Mouse (Mus musculus) activated CD4-positive, CD25-positive, alpha-beta regulatory T cell (primary cell): ENCODE data around the gene Mrnip. TPM values are rescaled to one million over a fixed set of nuclear protein-coding genes. Genes with fewer than 3 reads are reported as not detected.

Source experiments
- polyA plus RNA-seq, 2 experiments: library from polyadenylated mRNA; unstranded; fragments of 100-300 nt; shearing (Covaris generic); gene quantifications; one replicate each; pipeline ENCODE4 v1.2.1; 2017

Mrnip gene
- 1 to 10 TPM; 3.5 to 9.0 TPM for polyA plus RNA-seq

DNA sequence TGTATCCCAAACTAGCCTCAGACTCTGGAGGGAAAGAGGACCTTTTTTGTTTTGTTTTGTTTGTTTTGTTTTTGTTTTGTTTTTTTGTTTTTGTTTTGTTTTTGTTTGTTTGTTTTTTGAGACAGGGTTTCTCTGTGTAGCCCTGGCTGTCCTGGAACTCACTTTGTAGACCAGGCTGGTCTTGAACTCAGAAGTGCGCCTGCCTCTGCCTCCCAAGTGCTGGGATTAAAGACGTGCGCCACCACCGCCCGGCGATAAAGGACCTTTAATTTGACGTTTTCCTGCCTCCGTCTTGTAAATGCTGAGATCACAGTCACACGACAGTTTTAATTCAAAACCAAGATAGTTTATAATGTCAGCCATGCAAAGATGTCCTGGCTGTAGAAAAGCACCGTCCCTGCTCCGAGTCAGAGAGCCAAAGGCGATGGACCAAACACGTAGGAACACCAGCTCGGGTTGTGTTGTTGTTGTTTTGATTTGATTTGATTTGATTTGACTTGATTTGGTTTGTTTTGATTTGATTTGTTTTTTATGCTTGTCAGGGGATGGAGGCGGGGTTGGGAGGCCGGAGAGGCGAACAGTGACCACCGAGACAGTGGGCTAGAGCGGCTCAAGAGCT lies at the start of gene Mrnip:
Gene Mrnip (plus strand): TSS at position 334 of the 619 bp plus-strand sequence.

DNA sequence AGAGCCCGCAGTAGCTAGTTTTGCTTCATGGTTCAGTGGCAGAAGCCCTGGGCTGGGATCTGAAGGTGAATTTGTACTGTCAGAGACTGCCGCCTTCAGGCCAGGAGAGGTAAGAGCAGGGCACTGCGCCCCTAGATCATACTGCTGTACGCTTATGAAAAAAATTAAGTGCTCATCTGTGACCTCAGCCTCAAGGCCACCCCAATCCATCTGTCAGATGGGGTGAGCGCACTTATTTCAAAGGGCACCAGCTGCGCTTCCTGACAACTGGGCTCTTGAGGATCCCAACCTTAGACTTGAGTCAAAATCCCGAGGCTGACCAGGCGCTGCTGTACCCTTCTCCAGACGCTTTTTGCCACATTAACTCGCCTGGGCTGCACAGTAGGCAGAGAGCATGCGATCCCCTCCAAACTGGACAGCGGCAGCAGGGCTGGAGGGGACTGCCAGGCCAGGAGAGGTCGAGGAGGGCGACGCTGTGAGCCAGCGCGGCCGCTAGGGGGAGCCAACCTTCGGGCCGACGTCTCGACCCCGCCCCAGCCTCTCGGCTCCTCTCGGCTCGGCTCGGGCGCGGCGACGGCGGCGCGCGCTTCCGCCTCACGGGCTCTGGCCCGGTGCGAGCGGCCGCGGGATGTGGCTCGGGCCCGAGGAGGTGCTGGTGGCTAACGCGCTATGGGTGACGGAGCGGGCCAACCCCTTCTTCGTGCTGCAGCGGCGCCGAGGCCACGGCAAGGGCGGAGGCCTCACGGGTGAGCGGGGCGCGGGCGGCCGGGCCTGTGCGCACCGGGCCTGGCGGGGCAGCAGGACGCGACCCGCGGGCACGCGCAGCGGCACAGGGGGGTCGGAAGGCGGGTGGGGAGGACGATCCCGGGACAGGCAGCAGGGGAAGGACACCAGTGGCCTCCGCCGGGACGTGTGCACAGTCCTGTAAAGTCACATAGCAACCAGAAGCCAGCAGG lies 43.2 kb upstream of the Mrnip start, which contains the start of gene Tbc1d9b:
Gene Tbc1d9b (plus strand): TSS at position 586 of the 956 bp plus-strand sequence.

DNA sequence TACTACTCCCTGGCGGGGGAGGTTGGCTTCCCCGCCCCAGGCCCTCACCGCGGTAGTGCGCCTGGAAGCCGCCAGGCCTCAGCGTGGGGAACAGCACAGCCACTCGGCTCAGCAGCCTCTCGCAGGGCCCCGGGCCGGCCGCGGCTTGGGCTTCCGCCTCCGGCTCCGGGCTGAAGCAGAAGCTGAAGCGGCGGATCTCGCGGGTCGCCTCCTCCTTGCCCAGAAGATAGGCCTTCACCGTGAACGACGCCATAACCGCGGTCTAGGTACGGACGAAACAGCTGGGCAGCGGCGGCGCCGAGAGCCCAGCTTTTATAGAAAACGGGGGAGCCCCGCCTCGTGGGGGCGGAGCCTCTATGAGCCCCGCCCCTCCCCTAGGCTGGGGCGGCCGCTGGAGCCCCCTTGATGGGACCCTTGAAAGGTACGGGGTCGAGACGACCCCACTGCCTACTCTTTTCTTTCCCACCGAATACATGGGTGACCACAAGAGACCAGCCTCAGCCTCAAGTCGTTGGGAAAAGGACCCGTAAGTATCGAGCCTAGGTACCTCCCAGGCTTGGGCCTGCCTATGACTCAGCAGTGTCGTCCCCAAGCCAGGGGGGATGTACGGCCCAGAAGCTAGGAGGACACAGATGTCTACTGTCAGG lies 36.4 kb downstream of the Mrnip start, which contains the start of the genes Sqstm1 and Mgat4b:
Gene Sqstm1 (minus strand): TSS at position 323 of the 647 bp plus-strand sequence.
Gene Mgat4b (plus strand): TSS at position 386 of the 647 bp plus-strand sequence.

DNA sequence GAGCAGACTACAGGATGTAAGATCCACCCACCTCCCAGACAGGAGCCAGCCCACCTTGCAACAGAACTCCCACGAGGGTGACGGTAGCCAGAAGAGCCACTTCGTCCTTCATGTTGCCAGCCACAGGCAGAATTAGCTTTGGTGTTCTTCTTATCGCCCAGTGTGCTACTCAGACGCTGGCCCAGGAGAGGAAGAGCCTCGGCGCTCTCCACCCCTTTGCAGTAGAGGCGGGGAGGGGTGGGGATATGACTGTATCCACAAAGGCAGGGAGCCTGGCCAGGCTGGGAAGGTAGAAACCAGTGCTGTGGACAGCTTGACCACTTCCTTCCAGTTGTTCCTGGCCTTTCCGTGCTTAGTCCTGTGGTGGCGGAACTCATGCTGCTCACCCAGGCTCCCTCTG lies 64.1 kb downstream of the Mrnip start, which contains the start of gene Ltc4s:
Gene Ltc4s (minus strand): TSS at position 293 of the 400 bp plus-strand sequence.

Other genes starting within 250 kb of the Mrnip start
- 10 to 100 TPM; 20.0 to 41.0 TPM for gene Rnf130, start 149.1 kb upstream of the Mrnip start, polyA plus RNA-seq
- 10 to 100 TPM; 45.0 to 64.2 TPM for gene Tbc1d9b, start 43.0 kb upstream of the Mrnip start, polyA plus RNA-seq
- 100 to 1,000 TPM; 248 to 377 TPM for gene Sqstm1, start 36.4 kb downstream of the Mrnip start, polyA plus RNA-seq
- 10 to 100 TPM; 21.2 to 25.3 TPM for gene Mgat4b, start 36.4 kb downstream of the Mrnip start, polyA plus RNA-seq
- gene Ltc4s, start 64.2 kb downstream of the Mrnip start, polyA plus RNA-seq, result 1 to 10 TPM in 1 of 2 experiments, under 1 TPM in 1; 0.88 to 1.8 TPM
- gene Maml1, start 117.9 kb downstream of the Mrnip start, polyA plus RNA-seq, result 1 to 10 TPM; 3.9 to 5.0 TPM
- 100 to 1,000 TPM; 178 to 220 TPM for gene Canx, start 151.2 kb downstream of the Mrnip start, polyA plus RNA-seq
- not detected for gene Cby3, start 180.0 kb downstream of the Mrnip start, polyA plus RNA-seq
- 100 to 1,000 TPM; 174 to 202 TPM for gene Hnrnph1, start 202.5 kb downstream of the Mrnip start, polyA plus RNA-seq